Mouse (Mus musculus) kidney, embryonic 16.5 days (tissue): ENCODE data around the gene Unc13a. TPM values are rescaled to one million over a fixed set of nuclear protein-coding genes. Genes with fewer than 3 reads are reported as not detected.

Source experiments
- ATAC-seq: fragments of 200-750 bp; cut with Nextera tagmentation; 2 replicates; pipeline ENCODE4 v1.8.0; 2017; ENCODE audit warnings: moderate TSS enrichment; ENCODE audit not compliant: low FRiP score, low TSS enrichment
- H3K27ac ChIP-seq: fragments of 300-500 bp; sonication (generic); 2 replicates; pipeline ENCODE4 v1.5.1; 2014; ENCODE audit warnings: low read length
- H3K27me3 ChIP-seq: fragments of 300-500 bp; sonication (generic); 2 replicates; pipeline ENCODE4 v1.6.1; 2014; ENCODE audit warnings: low read length, control low read depth, mixed read lengths; ENCODE audit not compliant: insufficient read depth
- H3K36me3 ChIP-seq: fragments of 300-500 bp; sonication (generic); 2 replicates; pipeline ENCODE4 v1.6.1; 2014; ENCODE audit warnings: low read length, control low read depth, mixed read lengths; ENCODE audit not compliant: insufficient read depth
- H3K4me1 ChIP-seq: fragments of 300-500 bp; sonication (generic); 2 replicates; pipeline ENCODE4 v1.6.1; 2014; ENCODE audit warnings: low read length, control low read depth, mixed read lengths; ENCODE audit not compliant: insufficient read depth
- H3K4me2 ChIP-seq: fragments of 300-500 bp; sonication (generic); replicated peaks from 2 replicates; pipeline ENCODE4 v1.6.1; 2014; ENCODE audit warnings: low read depth, low read length
- H3K4me3 ChIP-seq: fragments of 300-500 bp; sonication (generic); 2 replicates; pipeline ENCODE4 v1.5.1; 2014; ENCODE audit warnings: mild to moderate bottlenecking, low read length
- H3K9ac ChIP-seq: fragments of 300-500 bp; sonication (generic); replicated peaks from 2 replicates; pipeline ENCODE4 v1.6.1; 2014; ENCODE audit warnings: low read length
- H3K9me3 ChIP-seq: fragments of 300-500 bp; sonication (generic); 2 replicates; pipeline ENCODE4 v1.6.1; 2016; ENCODE audit warnings: low read length, control low read depth
- WGBS: fragments of 180-500 bp; shearing (Covaris S2); extraction: QIAGEN DNeasy Blood & Tissue Kit; methylation state at CpG from one replicate; pipeline ENCODE4 v1.1.7; 2014; 5-methylcytosine and 5-hydroxymethylcytosine counted together
- polyA plus RNA-seq: library from polyadenylated mRNA; unstranded; fragments of >200 nt; fragmentation: Nextera tagmentation; extraction: Ambion mirVana; gene quantifications from 2 replicates; pipeline ENCODE4 v1.2.1, GENCODE M21; 2015

Unc13a gene
- polyA plus RNA-seq, 1 experiment from 2014 or later = 0.55 TPM

DNA sequence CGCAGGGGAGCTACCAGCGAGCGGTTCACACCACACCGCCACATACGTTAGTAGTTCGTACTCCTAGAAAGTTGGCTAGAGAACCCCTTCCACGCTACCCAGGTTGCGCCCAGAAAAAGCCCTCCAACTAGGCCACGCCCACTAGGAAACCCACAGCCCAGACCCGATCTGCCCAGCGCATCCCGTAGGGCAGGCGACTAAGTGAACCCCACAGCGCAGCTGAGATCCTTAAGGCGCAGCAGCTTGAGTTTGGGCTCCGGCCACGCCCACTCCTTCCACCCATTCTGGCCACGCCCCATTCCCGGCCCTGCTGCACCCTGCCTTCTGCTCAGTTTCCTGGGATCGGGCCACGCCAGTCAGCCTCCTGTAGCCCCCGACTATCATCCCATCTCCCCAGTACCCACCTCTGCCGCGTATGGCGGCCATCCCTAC, 41.8 kb downstream of the Unc13a start:
- peak; percentile 50 for ATAC-seq
- Histone ChIP-seq H3K4me3 (peak overlapping the region; percentile 62), H3K27ac (peak overlapping the region; percentile 74; the same call in 1 of the 2 replicates), H3K9ac (peak overlapping the region; percentile 76), H3K4me1 (peaks cover 37% of the 10 kb centered on the region), H3K27me3 (peaks cover 14% of the 10 kb centered on the region), H3K36me3 (peaks cover 2% of the 10 kb centered on the region; the same call in 1 of the 2 replicates), H3K4me2 (peak overlapping the region; percentile 95), H3K9me3 (peaks cover 10% of the 10 kb centered on the region)
- WGBS = 5% methylated on average over 25 of the region's 25 CpGs

DNA sequence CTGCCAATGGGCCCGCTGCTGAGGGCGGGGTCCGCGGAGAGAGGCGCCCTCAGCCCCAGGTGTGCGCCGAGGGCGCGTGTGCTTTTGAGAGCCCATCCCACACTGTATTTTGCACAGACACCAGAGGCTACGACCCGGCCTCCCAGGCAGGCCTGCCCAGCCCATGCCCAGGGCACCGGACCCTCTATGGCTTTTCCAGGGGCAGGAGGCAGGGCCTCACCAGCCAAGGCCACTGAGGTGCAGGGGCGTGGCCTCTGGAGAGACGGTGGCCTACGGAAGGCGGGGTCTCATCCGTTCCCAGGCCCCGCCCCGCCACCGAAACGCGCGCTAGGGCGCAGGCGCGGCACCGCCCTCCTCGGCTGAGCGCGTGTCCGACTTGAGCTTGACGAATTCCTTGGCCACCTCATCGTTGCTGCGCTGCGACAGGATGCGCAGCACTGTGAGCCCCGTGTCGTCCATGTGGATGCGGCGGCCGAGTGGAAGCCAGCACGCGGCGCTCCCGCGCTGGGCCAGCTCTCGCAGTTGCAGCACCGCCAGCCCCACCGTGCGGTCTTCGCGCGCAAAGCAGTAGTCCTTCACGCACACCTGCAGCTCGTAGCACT, 42.4 kb downstream of the Unc13a start:
- H3K9me3 ChIP-seq = peaks cover 10% of the 10 kb centered on the region
- ATAC-seq = peak; percentile 88
- under 1% methylated on average over 54 of the region's 55 CpGs for WGBS
- H3K4me3 ChIP-seq = peak overlapping the region; percentile 62
- peaks cover 11% of the 10 kb centered on the region for H3K27me3 ChIP-seq
- H3K9ac ChIP-seq = peak overlapping the region; percentile 76
- peak overlapping the region; percentile 74 for H3K27ac ChIP-seq
- H3K4me2 ChIP-seq = peak overlapping the region; percentile 95
- H3K36me3 ChIP-seq = peaks cover 8% of the 10 kb centered on the region
- peaks cover 34% of the 10 kb centered on the region for H3K4me1 ChIP-seq

DNA sequence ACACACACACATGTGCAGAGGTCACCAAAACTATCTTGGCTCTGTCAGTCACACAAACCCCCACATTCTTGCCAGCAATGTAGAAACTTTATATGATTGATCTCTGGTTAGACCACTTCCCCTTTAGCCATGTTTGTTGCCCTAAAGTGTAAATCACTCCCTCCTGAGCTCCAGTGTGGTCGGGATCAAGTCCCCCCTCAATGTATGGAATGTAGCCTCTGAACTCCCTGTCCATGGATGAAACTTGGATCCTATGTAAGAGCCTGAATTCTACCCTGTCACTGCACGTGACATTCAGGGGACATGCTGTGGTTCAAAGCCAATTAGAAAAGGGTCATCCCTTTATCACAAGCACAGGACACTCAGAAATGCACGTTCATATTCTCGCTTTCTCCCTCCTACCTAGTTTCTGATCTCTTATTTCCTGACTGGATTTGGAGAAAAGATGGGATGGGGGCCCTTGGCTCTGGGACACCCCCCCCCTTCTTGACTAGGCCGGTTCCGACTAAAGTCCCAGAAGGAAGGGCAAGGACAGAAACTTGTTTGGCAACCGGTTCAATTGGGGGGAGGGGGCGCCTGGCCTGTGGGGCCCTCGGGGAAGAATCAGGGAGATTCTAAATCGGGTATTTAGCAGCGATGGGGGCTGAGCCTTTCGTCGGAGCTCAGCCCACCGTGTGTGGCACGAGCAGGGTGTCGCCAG, 43.0 kb downstream of the Unc13a start:
- Histone ChIP-seq H3K4me3 (peak overlapping the region; percentile 62), H3K27me3 (peaks cover 6% of the 10 kb centered on the region), H3K9me3 (peaks cover 10% of the 10 kb centered on the region), H3K4me1 (peaks cover 27% of the 10 kb centered on the region), H3K4me2 (peak overlapping the region; percentile 95), H3K27ac (peak overlapping the region; percentile 74), H3K36me3 (peaks cover 15% of the 10 kb centered on the region), H3K9ac (peak overlapping the region; percentile 76)
- no peak for ATAC-seq
- 6% methylated on average over 16 of the region's 16 CpGs for WGBS

DNA sequence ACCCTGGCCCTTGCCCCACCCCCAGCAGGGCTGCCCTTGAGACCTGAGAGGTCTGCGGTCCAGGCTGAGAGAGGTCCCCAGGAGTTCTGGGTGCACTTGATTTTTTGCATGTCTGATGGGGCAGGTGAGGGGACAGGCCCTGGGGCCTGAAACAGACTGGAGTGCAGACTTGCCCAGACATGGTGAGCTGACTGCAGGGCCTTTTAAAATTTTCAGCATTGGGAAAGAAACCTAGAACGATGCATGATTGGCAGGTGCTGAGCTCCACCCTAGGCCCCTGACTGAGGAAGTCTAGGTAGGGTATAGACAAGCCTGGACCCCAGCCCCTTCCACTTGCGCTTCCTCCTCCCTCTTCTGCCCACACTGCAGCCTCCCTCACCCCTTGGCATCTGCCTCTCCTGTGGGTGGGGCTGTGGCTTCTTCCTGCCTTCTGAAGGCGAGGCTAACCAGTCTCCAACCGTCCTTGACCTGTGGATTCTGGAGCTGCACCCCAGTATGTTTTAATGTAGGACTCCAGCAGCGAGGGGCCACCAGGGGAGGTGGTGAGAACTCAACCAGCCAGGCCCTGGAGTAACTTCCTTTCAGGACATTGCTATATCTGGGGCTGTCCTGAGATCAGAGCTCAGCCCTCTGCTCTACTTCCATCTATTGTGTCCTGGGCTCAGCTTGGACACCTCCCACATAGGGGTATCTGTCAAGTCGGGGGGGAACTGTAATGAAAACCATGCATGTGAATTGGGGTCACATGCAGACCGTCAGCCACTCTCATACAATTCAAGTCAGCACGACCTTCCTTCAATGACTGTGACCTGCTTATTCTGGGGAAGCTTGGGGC, 44.1 kb downstream of the Unc13a start:
- Histone ChIP-seq H3K27me3 (peaks cover 6% of the 10 kb centered on the region), H3K4me1 (peaks cover 27% of the 10 kb centered on the region), H3K27ac (peak overlapping the region; percentile 74), H3K4me2 (no peak overlapping the region), H3K36me3 (peaks cover 25% of the 10 kb centered on the region), H3K4me3 (no peak overlapping the region), H3K9ac (no peak overlapping the region; the same call in 1 of the 2 replicates), H3K9me3 (peaks cover 11% of the 10 kb centered on the region)
- 42% methylated on average over 9 of the region's 9 CpGs for WGBS
- ATAC-seq = no peak

DNA sequence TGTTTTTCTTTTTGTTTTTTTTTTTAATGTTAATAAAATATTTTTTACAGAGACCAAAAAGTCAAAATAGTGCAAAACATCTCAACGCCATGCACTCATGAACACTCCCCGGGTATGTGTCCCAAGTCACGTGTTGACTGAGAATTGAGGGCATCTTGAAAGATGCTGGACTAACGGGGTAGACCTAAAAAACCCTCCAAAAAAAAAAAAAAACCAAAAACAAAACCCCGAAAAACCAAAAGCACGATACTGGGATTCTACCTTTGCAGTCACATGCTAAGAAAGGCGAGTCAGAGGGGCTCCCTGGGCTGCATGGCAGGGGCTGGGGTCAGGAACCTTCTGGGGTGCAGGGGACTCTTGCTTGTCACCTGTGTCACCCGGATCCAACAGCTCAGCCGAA, 44.8 kb downstream of the Unc13a start:
- H3K27me3 ChIP-seq = peaks cover 6% of the 10 kb centered on the region
- H3K4me3 ChIP-seq = no peak overlapping the region
- peaks cover 27% of the 10 kb centered on the region for H3K4me1 ChIP-seq
- no peak overlapping the region for H3K4me2 ChIP-seq
- H3K9me3 ChIP-seq = peaks cover 17% of the 10 kb centered on the region
- peaks cover 33% of the 10 kb centered on the region for H3K36me3 ChIP-seq
- 88% methylated on average over 9 of the region's 9 CpGs for WGBS
- no peak overlapping the region for H3K9ac ChIP-seq
- ATAC-seq = no peak
- no peak overlapping the region for H3K27ac ChIP-seq

DNA sequence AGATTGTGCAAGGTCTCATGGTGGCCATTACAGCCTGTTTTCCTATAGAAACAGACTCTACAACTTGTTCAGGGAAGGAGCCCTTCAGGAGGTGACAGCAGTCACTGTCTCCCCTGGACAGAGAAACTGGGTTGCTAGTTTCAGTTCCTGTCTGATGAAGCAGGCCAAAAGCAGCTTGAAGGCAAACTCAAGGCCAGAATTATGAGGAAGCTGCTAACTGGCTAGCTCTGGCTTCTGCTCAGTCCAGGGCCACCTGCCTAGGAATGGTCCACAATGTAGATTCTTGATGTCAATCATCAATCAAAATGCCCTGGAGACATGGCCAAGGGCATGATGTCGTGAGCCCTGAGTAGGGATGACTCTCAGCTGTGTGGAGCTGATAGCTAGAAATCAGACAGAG, 46.5 kb downstream of the Unc13a start:
- Histone ChIP-seq H3K36me3 (peaks cover 49% of the 10 kb centered on the region), H3K4me2 (no peak overlapping the region), H3K27ac (no peak overlapping the region), H3K4me3 (no peak overlapping the region), H3K27me3 (peaks cover 2% of the 10 kb centered on the region; the same call in 1 of the 2 replicates), H3K9ac (no peak overlapping the region), H3K4me1 (peaks cover 25% of the 10 kb centered on the region), H3K9me3 (peaks cover 19% of the 10 kb centered on the region)
- ATAC-seq = no peak
- 89% methylated on average over 1 of the region's 1 CpGs for WGBS

DNA sequence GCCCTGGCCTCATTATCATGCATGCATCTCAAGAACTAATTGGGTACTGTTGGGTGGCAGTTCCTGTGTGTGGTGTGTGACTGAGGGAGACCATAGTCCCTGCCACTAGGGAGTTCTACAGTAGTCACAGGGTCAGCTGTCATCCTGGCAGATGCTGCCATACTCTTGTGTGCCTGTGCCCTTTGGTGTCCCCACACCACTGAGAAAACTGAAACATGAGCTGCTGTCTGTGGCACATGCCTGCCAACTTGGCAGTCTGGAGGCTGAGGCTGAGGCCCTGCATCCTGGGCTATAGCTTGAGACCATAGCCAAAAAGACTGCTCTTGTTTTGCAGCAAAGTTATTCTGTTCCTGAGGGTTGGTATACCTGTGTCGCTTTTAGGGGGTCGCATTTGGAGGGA, 51.8 kb downstream of the Unc13a start:
- H3K27ac ChIP-seq = no peak overlapping the region
- ATAC-seq = no peak
- H3K9ac ChIP-seq = no peak overlapping the region
- H3K4me3 ChIP-seq = no peak overlapping the region
- WGBS = 92% methylated on average over 2 of the region's 2 CpGs
- peaks cover 93% of the 10 kb centered on the region for H3K36me3 ChIP-seq
- H3K4me1 ChIP-seq = no peaks in the 10 kb centered on the region
- H3K4me2 ChIP-seq = no peak overlapping the region
- H3K27me3 ChIP-seq = no peaks in the 10 kb centered on the region
- peaks cover 19% of the 10 kb centered on the region for H3K9me3 ChIP-seq

DNA sequence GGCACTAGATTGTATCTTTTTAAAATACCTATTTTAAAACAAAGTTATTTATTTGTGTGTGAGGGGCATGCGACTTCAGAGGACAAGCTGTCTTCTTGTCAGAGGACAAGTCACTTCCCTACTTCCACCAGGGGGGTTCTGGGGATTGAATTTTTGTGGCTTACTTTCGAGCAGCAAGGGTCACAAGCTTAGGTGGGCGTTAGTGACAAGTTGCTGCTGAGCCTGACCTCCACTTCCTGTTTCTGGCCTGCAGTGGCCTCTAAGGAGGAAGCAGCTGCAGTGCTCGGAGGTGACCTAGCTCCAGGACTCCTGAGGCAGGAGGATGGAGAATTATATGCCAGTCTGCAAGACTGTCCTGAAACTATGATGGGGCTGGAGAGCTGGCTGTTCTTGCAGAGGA, 58.1 kb downstream of the Unc13a start:
- Histone ChIP-seq H3K4me2 (no peak overlapping the region), H3K9ac (no peak overlapping the region), H3K27ac (no peak overlapping the region), H3K4me1 (peaks cover 14% of the 10 kb centered on the region), H3K4me3 (no peak overlapping the region), H3K9me3 (no peaks in the 10 kb centered on the region), H3K36me3 (peaks cover 36% of the 10 kb centered on the region), H3K27me3 (no peaks in the 10 kb centered on the region)
- no peak for ATAC-seq
- 22% methylated on average over 4 of the region's 4 CpGs for WGBS

DNA sequence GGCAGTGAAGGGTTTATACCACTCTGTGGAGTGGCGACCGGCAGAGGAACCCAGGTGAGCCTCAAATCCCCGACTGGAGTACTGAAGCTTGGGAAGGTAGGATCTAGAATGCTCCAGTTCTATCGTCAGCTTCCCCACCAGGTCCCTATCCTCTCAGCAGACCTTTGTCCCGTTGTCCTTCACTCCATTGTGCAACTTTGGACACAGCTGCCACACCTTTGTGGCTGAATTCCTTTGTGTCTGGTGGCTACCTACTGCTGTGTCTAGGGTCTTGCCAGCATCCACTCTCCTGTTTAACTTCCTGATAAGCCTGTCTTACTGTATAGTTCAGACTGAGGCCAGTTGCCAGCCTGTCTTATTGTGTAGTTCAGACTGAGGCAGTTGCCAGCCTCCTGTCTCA, 59.4 kb downstream of the Unc13a start:
- Histone ChIP-seq H3K36me3 (peaks cover 24% of the 10 kb centered on the region), H3K4me3 (peak overlapping the region; percentile 77), H3K4me2 (peak overlapping the region; percentile 78), H3K27ac (no peak overlapping the region), H3K9ac (peak overlapping the region; percentile 85), H3K4me1 (peaks cover 14% of the 10 kb centered on the region), H3K9me3 (no peaks in the 10 kb centered on the region), H3K27me3 (no peaks in the 10 kb centered on the region)
- WGBS = 44% methylated on average over 5 of the region's 5 CpGs
- ATAC-seq = no peak
